Mouse (Mus musculus) bone marrow, adult 2 months (tissue): ENCODE data around the gene Pdss2. TPM values are rescaled to one million over a fixed set of nuclear protein-coding genes. Genes with fewer than 3 reads are reported as not detected.

Experiments
- H3K27ac ChIP-seq: fragments of 200-500 bp; 2 replicates; pipeline ENCODE4 v1.5.1; 2012; ENCODE audit warnings: low read depth, mild to moderate bottlenecking, control low read depth, inconsistent platforms, low read length; ENCODE audit not compliant: control insufficient read depth, poor library complexity, insufficient read depth
- H3K4me1 ChIP-seq: fragments of 200-500 bp; 2 replicates; pipeline ENCODE4 v1.6.1; 2011; ENCODE audit warnings: low read length; ENCODE audit not compliant: control insufficient read depth, insufficient read depth
- H3K4me3 ChIP-seq: fragments of 200-500 bp; replicated peaks from 2 replicates; pipeline ENCODE3; 2011; ENCODE audit warnings: mild to moderate bottlenecking, low read depth, low read length, control low read depth; ENCODE audit not compliant: control insufficient read depth
- CTCF ChIP-seq: fragments of 200-500 bp; IDR thresholded peaks from 2 replicates; pipeline ENCODE4 v1.5.1; 2011; ENCODE audit warnings: low read length, control low read depth; ENCODE audit not compliant: control insufficient read depth, insufficient read depth
- POLR2A ChIP-seq: fragments of 200-500 bp; IDR thresholded peaks from 2 replicates; pipeline ENCODE4 v1.6.1; 2011; ENCODE audit warnings: low read depth, mild to moderate bottlenecking, control low read depth, low read length, borderline replicate concordance; ENCODE audit not compliant: control insufficient read depth
- WGBS: fragments of 180-500 bp; shearing (Covaris S2); methylation state at CpG from one replicate; pipeline ENCODE4 v1.1.7; 2018; 5-methylcytosine and 5-hydroxymethylcytosine counted together
- polyA plus RNA-seq: library from polyadenylated mRNA; stranded (reverse); fragments of >200 nt; gene quantifications from 2 replicates; pipeline ENCODE4 v1.2.4, GENCODE M21; 2011; ENCODE audit warnings: low replicate concordance; ENCODE audit not compliant: missing spikeins, insufficient read depth, insufficient read length

Pdss2 gene
- polyA plus RNA-seq, 1 experiment = 10.9 TPM

DNA sequence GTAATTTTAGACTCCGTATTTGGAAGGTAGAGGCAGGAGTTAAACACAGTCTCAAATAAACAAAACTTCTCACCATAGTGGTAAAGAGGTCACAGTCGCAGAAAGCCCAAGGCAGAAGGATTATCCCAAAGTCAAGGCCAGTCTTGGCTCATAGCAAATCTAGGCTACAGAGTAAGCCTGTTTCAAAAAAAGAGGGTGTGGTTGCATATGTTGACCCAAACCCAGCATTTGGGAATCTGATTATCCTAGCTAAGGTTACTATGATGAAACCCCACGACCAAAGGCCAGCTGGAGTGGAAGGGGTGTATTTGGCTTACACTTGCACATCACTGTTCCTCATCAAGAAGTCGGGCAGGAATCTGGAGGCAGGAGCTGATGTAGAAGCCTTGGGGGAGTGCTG, 267.0 kb downstream of the Pdss2 start:
- 77% methylated on average over 4 of the region's 4 CpGs for WGBS
- Histone ChIP-seq H3K4me3 (no peak overlapping the region), H3K4me1 (no peaks in the 10 kb centered on the region; the same call in 1 of the 2 replicates), H3K27ac (no peak overlapping the region)
- no peak for TF ChIP-seq CTCF
- no peak for TF ChIP-seq POLR2A

- WGBS = 84% methylated on average over 7 of the region's 7 CpGs
- TF ChIP-seq POLR2A (no peak), CTCF (no peak)
- Histone ChIP-seq H3K4me1 (no peaks in the 10 kb centered on the region; the same call in 1 of the 2 replicates), H3K4me3 (no peak overlapping the region), H3K27ac (no peak overlapping the region)
Measured at GRCm38 (mm10) chr10:43489139-43489538, 267.9 kb downstream of the Pdss2 start.

DNA sequence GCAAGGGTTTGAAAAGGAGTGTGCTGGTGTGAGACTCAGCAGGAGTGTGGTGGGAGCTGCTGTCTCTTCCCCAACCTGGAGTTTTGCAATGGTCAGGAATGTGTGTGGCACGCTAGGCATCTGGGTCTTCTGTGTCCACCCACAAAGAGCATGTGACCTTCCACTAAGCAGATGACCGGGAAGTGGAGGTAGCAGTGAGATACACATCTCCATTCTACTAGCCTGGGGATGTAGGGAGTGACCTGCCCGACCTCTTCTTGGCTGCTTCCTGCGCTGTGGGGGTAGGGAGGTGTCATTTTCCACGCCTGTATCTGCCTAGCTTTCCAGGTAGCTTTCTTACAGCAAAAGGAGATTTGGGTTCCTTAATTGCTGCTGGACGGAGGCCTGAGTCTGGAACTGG, 268.3 kb downstream of the Pdss2 start:
- H3K4me3 ChIP-seq = no peak overlapping the region
- H3K4me1 ChIP-seq = no peaks in the 10 kb centered on the region; the same call in 1 of the 2 replicates
- no peak overlapping the region for H3K27ac ChIP-seq
- TF ChIP-seq CTCF (no peak), POLR2A (no peak)
- WGBS = 43% methylated on average over 6 of the region's 6 CpGs

GRCm38 (mm10) chr10:43490034-43490433, 268.7 kb downstream of the Pdss2 start:
- Histone ChIP-seq H3K27ac (no peak overlapping the region), H3K4me3 (no peak overlapping the region), H3K4me1 (no peaks in the 10 kb centered on the region; the same call in 1 of the 2 replicates)
- TF ChIP-seq POLR2A (no peak), CTCF (no peak)
- WGBS = 76% methylated on average over 8 of the region's 8 CpGs

DNA sequence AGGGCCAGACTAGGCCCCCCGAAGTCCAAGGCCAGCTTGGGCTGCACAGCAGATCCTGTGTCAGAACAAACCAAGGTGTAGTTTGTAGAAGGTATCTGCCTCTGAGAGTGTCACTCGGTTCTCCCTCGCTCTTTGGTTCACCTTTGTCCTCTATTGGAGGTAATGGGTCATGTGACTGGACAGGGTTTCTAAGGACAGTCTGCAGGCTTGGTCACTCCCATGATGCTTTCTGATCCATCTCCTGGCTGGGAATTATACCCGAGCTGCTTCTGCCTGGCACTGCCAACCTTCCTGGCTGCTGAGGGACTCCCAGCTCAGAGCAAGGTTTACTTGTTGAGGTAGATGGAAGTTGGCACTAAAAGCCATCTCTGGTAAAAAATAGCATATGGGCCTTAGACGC, 269.6 kb downstream of the Pdss2 start:
- TF ChIP-seq POLR2A (no peak), CTCF (no peak)
- H3K4me3 ChIP-seq = no peak overlapping the region
- WGBS = 80% methylated on average over 5 of the region's 5 CpGs
- H3K27ac ChIP-seq = no peak overlapping the region
- no peaks in the 10 kb centered on the region; the same call in 1 of the 2 replicates for H3K4me1 ChIP-seq

DNA sequence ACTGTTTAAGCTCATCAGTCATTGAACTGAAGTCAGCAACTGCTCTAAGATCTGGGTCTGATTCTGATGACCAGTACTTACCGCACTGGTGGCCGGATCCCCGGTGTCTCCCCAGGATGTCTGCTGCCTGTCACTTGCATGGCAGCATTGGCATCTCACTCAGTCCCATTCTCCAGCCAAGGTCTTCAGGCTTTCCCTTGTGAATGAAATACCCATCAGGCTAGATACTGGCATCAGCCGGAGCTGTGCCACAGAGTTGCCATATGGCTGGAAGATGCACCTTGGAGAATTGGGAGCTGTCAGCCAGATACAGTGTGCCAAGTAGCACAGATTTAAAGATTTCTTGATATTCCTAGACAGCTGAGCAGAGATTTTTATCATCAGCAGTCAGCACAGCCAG, 281.3 kb downstream of the Pdss2 start:
- no peak overlapping the region for H3K4me3 ChIP-seq
- WGBS = 83% methylated on average over 4 of the region's 4 CpGs
- TF ChIP-seq POLR2A (no peak), CTCF (no peak)
- no peaks in the 10 kb centered on the region; the same call in 1 of the 2 replicates for H3K4me1 ChIP-seq
- no peak overlapping the region for H3K27ac ChIP-seq

- WGBS = 18% methylated on average over 1 of the region's 1 CpGs
- H3K4me1 ChIP-seq = no peaks in the 10 kb centered on the region; the same call in 1 of the 2 replicates
- TF ChIP-seq CTCF (no peak), POLR2A (no peak)
Measured at GRCm38 (mm10) chr10:43504291-43504690, 283.0 kb downstream of the Pdss2 start.

GRCm38 (mm10) chr10:43507051-43507450, 285.8 kb downstream of the Pdss2 start:
- Histone ChIP-seq H3K4me3 (no peak overlapping the region), H3K27ac (no peak overlapping the region), H3K4me1 (no peaks in the 10 kb centered on the region; the same call in 1 of the 2 replicates)
- WGBS = 76% methylated on average over 4 of the region's 4 CpGs
- TF ChIP-seq POLR2A (no peak), CTCF (no peak)

More at GRCm38 (mm10) chr10:43504291-43504690, 283.0 kb downstream of the Pdss2 start:
- Histone ChIP-seq H3K27ac (no peak overlapping the region), H3K4me3 (no peak overlapping the region)

DNA sequence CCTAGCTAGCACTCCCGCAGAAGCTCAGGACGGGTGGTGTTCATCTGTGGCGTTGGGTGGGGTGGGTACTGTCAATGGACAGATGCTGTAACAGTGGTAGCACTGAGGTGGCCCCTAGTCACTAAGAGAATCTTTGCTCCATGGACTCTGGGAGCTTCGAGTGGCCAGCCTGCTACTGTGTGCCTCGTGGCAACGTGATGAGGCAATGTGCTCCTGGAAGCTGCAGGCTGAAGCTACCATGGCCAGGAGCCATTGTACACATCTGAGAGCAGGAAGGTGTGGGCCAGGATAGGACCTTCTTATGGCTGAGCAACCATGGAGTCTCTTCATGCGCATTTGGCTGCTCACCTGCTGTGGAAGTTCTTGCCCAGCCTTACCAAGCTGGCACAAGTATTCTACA, 287.9 kb downstream of the Pdss2 start:
- 82% methylated on average over 7 of the region's 7 CpGs for WGBS
- TF ChIP-seq POLR2A = no peak
- TF ChIP-seq CTCF = no peak
- Histone ChIP-seq H3K27ac (no peak overlapping the region), H3K4me1 (no peaks in the 10 kb centered on the region; the same call in 1 of the 2 replicates), H3K4me3 (no peak overlapping the region)
